Mouse (Mus musculus) gastrocnemius, adult 18-20 months (tissue): ENCODE measurements around the gene Gast. TPM values are rescaled to one million over a fixed set of nuclear protein-coding genes. Genes with fewer than 3 reads are reported as not detected.
"Not testable (repeated sequence)": the region's sequence is repeated elsewhere in the genome, so short reads cannot be mapped to it uniquely, and the experiment has no call there.

ENCODE experiments used
- DNase-seq: peaks from one replicate; pipeline ENCODE4 v3.0.0; 2021; ENCODE audit warnings: low spot score
- long read RNA-seq, 2 experiments: library from polyadenylated mRNA; stranded (forward); transcript quantifications; one replicate each; pipeline ENCODE4 v2.0.0; 2021
- total RNA-seq, 2 experiments: library from RNA; stranded (reverse); gene quantifications; 2 replicates each; pipeline ENCODE4 v1.2.3; 2021

Gast gene
- total RNA-seq = not detected
- long read RNA-seq, experiment 1 = 0 reads
- long read RNA-seq, experiment 2 = 0 reads

GRCm38 (mm10) chr11:100333944-100334457 is at the start of gene Gast:
Gene Gast (plus strand): TSS chr11:100334407.
- DNase-seq = no peak

- DNase-seq = no peak
These were observed 49.2 kb upstream of the Gast start for GRCm38 (mm10) chr11:100284988-100285387.

- peak; percentile 72 for DNase-seq
These were observed 47.2 kb upstream of the Gast start for GRCm38 (mm10) chr11:100287024-100287423.

GRCm38 (mm10) chr11:100288942-100289341 is 45.3 kb upstream of the Gast start:
- peak; percentile 30 for DNase-seq

DNA sequence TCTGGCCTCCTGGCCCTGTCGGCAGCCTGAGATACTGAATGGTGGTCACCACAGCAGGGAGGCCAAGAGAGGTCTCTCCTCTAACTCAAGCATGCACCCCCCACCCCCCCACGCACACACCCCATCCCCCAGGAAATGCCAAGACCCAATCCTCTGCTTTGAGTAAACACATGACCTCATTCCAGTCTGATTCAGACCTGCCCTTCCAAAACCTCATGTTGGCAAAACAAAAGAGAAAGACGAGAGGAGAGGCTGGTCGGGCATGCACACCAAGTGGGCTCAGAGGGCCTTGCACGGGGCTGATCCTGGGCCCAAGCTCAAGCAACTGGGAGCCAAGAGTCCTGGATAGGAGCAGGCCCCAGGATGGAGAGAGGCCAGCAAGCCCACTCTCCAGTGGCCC is 44.0 kb upstream of the Gast start:
- DNase-seq = no peak

- no peak for DNase-seq
These were observed 41.3 kb upstream of the Gast start for GRCm38 (mm10) chr11:100292884-100293283.

DNA sequence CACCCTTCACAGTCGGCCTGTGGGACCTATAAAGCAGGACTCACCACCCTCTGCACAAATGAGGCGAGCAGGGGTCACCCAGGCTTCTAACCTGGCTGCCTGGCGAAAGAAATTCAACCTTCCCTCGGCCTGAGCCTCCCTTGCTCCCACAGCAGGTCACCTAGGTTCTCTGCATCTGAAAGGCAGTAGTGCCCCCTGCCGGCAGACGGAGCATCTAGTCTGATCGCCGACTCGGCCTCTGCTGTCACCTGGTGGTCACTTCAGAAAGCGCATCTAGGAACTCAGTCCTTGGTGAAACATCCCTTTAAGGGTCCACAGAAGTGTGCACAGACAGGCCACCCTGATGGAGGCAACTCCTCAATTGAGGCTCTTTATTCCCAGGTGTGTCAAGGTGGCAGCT is 38.9 kb upstream of the Gast start:
- DNase-seq = peak; percentile 76

DNA sequence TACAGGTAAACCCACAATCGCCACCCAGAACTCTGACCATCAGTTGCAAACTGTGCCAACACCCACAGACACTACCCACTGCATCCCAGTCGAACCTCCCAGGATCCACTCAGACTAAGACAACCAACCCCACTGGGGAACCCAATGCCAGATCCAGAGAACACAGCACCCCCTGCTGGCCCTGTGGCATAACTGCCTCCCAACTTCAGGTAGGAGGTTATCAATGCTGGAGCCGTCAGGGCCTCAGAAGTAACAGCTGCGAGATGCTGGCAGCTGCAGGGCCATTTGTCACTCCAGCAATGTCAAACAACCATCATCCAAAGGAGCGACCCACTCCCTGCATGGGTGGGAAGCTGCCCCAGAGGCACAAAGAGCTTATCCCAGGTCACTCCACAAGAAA is 36.4 kb upstream of the Gast start:
- DNase-seq = no peak

- DNase-seq = peak; percentile 79
These were observed 35.8 kb upstream of the Gast start for GRCm38 (mm10) chr11:100298274-100299036.

DNA sequence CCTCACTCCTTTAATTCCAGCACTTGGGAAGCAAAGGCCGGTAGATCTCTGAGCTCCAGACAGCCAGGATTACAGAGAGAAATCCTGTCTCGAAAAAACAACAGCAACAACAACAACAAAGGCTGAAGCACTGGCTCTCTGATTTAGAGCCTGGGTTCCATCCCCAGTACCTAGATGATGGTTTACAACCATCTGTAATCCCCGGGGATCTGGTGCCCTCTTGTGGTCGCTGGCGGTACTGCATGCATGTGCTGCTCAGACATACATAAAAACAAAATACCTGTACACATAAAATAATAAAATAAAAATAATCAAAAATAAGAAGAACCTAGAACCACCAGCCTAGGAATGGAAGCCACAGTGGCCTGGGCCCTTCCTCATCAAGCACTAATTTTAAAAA is 33.9 kb upstream of the Gast start:
- DNase-seq = peak; percentile 44

DNA sequence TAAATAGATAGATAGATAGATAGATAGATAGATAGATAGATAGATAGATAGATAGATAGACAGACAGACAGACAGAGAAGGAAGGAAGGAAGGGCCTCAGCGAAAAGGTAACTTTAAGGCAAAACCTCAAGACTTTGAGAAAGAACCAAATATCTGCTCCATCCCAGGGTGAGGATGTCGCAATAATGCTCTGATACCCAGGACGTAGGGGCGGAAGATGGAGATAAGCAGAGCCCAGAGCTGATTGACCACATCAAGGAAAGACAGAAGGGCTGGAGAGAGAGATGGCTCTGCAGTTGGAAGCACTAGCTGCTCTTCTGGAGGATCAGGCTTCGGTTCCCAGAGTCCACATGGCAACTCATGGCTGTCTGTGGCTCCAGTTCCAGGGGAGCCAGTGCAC is 32.9 kb upstream of the Gast start:
- no peak for DNase-seq

DNA sequence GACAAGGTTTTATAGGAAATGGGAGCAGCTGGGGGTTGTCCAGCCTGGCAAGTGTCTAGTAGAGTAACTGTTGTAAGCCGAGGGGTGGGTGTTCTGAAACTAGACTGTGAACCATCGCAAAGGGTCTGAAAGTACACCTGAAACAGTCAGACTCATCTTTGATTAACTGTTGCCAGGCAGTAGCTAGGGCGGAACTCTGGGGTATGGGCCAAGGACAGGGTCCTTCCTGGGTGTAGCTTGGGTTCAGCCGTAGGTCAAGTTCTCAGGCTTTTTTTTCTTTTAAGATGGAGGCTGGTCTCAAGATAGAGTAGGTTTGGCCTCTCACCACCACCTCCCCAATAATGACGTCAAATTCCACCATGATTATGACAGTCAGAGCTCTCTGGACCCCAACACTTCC is 26.3 kb upstream of the Gast start:
- no peak for DNase-seq

DNA sequence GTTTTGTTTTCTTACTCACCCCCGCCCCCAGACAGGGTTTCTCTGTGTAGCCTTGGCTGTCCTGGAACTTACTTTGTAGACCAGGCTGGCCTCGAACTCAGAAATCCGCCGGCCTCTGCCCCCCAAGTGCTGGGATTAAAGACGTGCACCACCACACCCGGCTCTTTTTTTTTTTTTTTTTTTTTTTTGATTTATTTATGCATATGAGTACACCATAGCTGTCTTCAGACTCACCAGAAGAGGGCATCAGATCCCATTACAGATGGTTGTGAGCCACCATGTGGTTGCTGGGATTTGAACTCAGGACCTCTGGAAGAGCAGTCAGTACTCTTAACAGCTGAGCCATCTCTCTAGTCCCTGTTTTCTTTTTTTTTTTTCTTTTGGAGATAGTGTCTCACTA is 25.5 kb upstream of the Gast start:
- DNase-seq = not testable (repeated sequence)

DNA sequence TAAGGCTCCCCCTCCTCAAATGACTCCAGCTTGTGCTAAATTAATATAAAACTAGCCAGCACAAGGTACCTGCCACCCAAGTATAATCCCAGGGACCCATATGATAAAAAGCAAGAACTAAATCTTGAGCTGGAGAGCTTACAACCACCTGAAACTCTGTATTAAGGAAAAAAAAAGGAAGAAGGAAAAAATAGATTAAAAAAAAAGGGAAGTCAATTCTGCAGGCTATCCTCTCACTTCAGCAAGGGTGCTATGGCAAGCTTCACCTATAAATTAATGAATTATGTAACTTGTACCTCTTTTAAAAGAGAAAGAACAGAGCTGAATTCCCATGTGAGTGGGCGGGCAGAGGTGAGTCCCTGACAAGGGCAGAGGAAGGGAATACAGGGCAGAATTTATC is 22.6 kb upstream of the Gast start:
- DNase-seq = no peak

DNA sequence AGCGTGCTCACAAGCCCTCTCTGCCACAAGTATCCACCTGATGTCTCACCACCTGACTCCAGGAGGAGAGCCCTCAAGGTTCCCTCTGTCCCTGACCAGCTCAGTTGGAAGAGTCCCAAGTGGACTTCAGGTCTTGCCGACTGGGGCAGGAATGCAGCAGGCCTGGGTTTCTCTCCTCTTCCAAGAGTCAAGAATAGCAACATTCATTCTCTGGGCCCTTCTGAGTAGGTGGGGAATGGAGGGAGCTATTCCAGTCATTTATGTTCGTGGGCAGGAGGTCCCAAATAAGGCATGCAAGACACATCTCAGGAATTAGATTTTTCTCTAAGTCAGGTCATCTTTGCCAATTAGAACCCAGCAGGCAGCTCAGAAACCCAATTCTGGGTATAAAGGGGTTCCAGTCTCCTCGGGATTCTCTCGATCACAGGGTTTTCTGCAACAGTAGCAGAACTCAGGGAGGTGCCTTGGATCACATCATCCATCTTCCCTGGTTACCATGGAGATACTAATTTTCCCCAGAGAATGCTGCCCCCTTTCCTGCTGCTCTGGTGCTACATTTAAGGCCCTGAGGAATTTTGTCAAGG is 22.0 kb upstream of the Gast start:
- DNase-seq = peak; percentile 66

DNA sequence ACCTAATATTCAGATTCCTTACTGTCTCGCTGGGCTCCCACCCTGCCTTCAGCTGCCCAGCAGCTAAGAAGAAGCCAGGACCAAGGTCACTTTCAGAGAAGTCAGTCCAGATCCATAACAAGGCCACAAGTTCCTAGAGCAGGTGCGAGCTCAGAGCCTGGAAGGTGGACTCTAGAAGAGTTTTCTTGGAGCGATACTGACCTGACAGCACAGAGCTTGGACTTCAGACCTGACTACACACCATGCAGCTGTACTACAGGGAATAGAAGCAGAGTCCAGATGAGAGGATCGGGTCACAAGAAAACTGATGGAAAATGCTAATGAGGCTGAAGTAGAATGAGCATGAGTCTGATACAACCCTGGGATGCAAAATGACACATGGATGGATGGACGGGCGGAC is 20.8 kb upstream of the Gast start:
- no peak for DNase-seq

- DNase-seq = no peak
These were observed 18.8 kb upstream of the Gast start for GRCm38 (mm10) chr11:100315439-100315838.

GRCm38 (mm10) chr11:100317826-100318380 is 16.3 kb upstream of the Gast start:
- no peak for DNase-seq

- DNase-seq = no peak
These were observed 15.4 kb upstream of the Gast start for GRCm38 (mm10) chr11:100318529-100319451.

DNA sequence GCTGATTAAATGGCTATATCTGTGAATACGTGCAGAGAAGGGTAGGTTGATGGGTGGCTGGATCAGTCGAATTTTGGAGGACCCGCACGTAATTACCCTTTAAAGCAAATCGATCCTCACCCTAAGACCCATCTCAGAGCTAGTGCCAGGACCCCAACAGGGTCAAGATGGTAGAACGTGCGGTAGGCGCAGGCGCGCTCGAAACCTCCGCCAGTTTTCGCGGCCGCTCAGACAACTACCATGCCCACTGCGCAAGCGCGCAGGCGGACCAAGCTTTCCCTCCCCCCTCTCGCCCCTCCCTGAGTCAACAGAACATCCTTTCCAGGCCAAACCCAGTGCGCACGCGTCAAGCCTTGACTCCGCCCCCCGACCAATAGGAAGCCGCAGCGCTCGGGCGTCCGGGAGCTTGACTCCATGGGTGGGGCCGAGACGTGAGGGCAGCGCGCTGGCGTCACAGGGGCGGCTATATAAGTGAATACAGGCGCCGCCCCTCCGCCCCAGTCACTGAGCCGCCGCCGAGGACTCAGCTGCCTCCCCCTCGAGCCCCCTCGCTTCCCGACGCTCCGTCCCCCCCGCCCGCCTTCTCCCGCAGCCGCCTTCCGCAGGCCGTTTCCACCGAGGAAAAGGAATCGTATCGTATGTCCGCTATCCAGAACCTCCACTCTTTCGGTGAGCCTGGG is 14.6 kb upstream of the Gast start, which contains the start of gene Eif1:
Gene Eif1 (plus strand): TSS at position 394 of the 680 bp plus-strand sequence.
- DNase-seq = peak; percentile 100

- peak; percentile 97 for DNase-seq
These were observed 14.0 kb upstream of the Gast start for GRCm38 (mm10) chr11:100320172-100320630.
